Mouse (Mus musculus) brain, embryonic 18.5 days (tissue): ENCODE data around the gene Med13l.

Source experiments
- DNase-seq: peaks from one replicate; pipeline ENCODE4 v3.0.0-alpha.2; 2012; ENCODE audit warnings: low read depth, low spot score

The Med13l gene

DNA sequence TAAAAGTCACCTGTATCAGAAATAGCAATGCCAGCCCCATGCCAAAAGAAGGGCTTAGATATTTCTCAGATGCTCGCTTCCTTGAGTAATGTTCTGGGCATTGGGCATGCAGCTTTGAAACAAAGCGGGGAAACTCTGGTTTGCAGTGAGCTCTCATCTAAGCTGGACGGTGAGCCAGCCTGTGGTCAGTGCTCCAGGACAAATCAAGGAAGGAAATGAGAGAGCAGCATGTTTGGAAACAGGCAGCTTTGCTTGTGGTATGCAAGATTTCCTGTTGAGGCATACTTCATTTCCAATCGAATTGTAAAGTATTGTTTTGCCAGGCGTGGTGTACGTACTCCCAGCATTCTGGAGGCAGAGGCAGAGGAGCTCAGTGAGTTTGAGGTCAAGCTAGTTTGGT is 95.5 kb downstream of the Med13l start:
- no peak for DNase-seq

DNA sequence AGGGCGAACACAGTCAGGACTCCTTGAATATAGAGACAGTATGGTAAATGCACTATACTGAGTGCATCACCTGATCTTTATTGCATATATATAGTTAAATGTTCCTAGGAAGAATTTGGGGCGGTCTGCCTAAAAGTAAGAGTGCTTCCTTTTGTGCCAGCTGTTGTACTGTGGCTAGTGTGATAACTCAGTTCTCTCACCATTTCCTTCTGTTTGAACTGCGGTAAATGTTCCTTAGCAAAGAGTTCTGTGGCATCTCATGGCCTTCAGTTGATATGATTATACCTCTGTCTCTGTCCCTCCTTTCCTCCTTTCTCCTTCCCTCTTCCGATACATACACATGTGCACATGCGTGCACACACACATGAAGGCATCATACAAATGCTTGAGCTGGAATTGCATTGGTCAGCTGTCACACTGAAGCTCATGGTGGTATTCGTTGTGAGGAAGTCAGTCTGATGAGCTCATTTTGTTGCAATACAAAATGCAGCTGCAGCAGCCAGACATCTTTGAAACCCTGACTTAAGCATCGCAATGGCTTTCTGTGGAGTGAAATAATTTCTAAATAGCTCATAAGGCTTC is 97.9 kb downstream of the Med13l start:
- DNase-seq, result no peak

DNA sequence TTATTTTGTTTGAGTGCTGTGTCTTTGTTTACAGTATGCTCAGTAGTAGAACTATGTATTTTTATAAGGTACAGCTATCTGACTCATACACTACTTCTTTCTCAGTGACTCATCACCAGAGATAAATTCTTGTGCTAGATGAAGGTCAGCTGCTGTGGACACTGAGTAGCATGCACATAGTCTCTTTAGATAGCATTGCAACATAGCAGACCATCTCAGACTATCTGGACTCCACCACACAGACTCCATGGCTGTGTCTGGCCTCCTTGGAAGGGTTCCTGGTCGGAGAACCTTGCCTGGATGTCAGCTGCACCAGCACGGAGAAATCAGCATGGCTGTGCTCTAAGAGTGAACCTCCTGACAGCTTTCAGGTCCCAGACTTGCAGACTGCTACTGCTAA is 99.2 kb downstream of the Med13l start:
- no peak for DNase-seq

DNA sequence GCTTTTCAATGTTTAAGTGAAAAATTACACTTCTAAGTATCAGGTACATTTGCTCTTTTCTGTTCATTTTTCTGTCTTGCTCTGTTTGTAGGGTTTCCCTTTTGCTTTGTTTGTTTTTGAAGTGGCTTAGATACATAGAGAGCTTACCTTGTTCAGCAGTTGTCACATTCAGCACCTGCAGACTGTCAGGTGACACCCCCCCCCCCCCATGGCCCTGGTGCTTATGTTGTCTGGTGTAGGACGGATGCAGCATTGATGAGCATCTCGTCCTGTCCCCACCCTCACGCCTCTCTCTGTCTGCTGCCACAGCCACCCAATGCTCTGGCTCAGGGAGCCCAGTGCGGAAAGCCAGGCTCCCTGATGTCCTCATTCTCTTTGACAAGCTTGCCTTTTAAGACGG is 101.3 kb downstream of the Med13l start:
- DNase-seq, result no peak

DNA sequence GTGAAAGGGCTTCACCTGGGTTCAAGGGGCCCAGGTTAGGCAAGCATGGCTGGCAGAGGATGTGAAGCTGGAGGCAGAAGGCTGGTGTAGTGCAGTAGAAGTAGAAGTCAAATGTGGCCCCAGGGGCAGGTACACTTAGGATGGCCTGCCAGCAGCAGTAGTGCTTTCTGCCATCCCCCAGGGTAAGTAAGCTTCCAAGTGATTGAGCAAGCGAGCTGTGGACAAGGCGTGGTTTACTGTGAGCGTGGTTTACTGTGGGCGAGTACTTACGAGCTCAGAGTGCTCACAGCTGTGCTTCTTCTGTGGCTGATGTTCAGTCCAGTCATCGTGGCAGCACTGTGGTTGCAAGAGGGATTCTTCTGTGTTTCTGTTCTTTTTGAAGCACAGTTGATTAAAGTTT is 103.5 kb downstream of the Med13l start:
- DNase-seq, result no peak

DNA sequence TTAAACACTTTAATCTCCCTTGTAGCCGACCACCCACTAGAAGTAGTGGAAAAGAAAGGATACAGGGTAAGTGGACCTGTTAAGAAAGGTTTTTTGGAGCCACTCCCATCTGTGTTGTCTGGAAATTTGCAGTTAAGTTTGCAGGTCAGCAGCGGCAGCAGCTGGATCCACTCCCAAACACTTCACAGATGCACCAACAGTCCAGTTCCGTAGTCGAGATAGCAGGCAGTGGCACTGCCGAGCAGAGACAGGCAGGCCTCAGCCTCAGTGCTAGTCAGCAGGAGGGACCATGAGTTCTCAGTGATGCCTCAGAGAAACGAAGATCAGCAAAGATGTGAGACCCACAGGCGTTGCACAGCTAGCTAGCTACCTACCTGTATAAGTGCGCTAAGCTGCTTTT is 104.5 kb downstream of the Med13l start:
- no peak for DNase-seq

DNA sequence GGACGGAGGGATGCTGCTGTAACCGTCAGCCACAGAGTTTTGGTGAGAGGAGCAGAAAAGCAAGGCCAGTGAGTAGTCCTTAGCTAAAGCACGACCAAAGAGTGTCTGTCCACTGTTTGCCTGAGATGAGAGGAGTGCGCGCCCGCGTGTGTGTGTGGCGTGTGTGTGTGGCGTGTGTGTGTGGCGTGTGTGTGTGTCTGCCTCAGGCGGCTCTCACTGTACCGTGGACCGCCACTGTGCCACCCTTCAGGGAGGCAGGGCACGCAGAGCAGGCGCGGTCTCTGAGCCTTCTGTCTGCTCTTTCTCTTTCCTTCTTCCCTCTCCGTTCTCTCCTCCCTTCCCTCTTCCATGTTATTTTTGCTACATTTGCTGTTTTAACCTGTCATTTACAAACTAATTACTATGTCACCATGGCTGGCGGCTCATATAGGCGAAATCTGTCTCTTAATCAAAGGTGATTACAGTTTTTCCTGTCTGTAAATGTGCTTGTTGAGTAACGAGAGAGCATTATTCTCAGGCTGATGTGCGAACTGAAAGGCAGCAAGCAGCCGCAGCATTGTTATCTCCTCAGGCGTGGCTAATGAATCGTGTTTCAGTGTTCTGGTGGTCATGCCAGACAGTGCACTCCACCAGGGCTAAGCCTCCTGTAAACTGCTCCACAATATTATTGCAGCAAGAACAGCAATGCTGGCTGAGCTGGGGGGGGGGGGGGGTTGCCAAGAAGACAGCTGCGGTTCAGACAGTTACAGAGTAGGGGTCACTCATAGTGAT is 106.1 kb downstream of the Med13l start:
- DNase-seq, result no peak

DNA sequence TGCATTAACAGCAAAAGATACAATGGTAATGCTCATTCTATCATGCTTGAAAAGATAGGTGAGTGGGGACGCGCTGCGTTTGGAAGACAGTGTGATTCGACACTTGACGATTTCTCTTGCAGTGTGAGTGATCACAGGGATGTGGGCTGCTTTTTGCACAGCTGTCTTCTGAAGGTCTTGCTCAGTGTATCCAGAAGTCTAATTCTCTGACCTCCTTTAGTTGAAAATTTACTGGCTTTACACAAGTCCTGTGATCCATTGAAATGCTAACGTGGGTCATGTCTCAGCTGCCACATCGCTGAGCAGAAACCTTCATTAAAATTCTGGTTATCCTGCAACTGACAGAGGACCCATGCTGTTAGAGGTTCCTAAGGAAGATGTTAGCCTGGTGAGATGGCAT is 107.4 kb downstream of the Med13l start:
- DNase-seq, result no peak

DNA sequence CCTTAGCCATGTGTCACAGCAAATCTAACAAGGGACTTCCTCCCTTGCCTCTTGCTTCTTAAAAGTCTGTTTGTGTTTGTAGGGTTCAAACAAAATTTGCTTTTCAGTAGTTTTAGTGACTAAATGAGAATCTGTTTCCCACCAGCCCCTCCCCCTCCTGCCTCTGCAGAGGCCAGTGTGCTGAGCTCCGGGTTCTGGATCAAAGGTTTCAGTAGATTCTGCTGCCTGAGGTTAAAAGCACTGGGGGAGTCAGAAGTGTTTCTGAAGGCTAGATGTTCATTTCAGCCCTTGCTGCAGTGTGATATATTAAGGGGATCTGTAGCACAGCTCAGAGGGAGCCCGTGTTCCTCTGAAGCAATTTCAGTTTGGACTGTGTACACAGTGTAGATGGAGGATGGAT is 108.5 kb downstream of the Med13l start:
- no peak for DNase-seq

DNA sequence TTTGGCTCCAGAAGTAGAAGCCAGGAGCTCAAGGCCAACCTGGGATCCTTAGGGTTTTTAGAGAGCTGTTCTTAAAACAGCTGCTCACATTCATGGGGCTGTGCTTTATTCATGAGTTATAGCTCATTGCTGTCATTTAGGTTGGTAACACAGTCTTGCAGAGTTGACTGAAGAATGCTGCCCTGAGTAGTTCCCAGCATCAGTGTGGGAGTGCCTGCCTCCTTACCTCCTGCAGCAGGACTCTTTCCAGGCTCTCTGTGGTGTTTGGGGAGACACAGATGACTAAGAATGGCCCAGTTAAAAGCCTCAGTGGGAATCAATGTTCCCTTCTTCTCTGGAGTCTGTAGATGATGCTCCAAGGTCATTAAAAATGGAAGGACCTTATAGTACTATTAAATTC is 111.6 kb downstream of the Med13l start:
- DNase-seq, result no peak

DNA sequence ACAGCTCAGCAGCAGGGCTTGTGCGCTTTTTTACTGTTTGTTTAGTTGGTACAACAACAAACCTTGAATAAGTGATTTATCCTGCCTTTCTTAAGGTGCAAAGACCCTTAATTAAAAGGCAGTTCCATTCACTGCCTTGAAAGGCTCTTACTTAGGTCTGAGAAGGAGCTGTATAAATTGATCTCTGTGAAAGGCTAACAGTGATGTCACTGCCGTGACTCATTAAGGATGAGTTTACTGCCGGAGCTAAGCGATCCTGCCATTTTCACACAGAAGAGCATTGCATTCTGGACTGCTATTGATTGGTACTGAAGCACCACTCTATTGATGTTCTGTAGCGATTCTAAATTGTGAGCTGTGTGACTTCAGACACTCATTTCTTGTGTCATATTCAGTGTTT is 113.4 kb downstream of the Med13l start:
- no peak for DNase-seq

DNA sequence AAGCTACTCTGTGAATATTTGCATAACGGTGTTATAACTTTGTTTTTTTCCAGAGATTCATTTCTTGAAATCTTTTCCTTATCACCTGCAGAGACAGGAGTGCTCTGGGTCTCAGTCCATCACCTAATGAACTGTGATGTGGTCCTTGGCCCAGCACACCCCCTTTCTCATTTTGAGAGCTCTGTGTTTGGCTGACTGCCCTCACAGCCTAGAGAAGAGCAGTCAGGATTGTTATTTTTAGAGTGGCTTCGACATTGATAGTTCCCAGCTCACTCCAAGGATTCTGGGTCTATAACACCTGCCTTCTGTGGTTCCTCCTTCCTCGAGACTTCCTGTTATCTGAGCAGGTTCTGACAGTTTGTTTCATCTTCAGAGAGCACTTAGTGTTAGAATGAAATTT is 113.8 kb downstream of the Med13l start:
- no peak for DNase-seq

DNA sequence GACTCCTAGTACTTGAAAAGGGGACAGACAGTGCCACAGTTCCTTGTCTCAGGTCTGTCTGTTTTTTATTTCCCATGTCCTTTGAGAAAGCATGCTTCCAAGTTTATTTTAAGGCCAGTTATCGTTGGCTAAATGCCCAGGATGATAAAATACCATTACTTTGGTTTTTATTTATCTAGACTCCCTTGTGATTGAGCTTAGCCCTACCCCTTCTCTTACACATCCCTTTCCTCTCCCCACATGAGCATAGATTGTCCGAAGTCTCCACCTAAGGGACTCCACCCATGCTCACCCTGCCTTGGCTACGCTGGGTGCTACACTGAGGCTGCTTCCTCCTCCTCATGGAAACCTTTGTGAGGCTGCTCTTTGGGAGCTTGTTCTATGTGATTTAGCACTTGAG is 115.2 kb downstream of the Med13l start:
- no peak for DNase-seq

DNA sequence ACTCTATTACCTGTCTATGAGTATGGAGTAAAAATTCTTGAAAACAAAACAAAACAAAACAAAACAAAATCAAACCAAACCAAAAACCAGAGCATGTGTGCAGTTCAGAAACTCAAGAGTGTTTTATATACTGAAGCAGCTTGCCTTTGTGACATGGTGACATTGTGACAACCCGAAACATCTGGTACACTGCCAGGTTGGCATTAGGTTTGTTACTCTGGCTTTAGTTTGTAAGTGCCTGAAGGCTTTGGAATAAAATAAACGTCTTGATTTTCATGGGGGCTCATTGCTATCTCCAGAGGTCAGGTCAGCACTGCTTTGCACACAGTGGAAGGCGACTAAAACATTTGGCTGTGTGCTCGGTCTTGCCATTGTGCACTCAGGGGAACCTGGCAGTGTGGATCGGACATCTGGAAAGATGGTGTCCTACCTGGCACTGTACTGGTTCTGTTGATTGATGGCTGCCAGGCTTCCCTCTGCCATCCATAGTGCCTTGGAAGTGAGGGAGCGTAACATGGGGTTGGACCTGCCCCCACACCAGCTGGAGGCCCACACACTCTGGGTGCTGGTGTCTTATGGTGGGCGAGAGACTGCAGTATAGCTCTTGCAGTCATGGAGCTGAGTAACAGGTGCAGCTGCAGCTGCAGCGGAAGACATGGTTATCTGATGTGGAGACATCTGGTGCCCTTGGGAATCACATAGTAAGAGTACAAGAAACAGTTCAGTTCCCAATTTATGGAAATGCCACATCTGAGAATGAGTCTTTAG is 115.9 kb downstream of the Med13l start:
- no peak for DNase-seq

DNA sequence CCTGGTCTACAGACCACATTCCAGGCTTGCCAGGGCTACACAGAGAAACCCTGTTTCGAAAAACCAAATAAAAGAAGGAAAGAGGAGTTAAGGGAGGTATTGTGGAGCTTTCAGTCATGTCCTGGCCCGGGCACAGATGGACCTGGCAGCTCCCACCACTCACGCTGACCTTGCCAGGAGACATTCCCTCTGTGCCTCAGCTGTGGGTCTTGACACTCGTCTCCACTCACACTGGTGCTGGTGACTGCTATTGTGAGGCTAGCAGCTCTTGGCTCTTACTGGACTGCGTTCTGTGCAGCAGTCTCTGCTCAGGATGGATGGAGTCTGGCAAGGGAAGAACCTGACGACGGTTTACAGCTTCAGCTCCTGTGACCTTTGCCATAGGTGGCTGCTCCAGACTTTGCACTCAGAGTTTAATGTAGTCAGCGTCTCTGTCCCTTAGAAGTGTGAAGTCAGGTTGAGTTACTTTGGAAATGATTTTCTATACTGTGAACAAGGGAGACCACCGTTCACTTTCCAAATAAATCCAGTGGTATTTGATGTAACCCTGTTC is 118.9 kb downstream of the Med13l start:
- DNase-seq, result no peak

DNA sequence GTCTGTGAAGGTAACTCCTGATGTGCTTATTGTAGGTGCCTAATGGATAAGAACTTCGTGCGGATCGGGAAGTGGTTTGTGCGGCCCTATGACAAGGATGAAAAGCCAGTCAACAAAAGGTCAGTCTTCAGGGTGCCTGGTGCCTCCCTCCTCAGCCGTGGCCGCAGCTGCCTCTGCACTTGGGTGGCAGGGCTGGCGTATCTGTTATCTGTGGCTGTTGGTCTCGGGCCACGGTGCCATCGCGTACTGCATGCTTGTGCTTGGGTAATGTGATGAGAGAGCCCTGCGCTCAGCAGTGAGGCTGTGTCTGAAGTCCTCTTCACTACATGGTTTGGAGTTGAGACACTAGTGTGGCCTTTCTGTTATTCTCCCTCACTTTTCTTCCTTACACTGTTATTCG is 120.4 kb downstream of the Med13l start:
- DNase-seq, result no peak

DNA sequence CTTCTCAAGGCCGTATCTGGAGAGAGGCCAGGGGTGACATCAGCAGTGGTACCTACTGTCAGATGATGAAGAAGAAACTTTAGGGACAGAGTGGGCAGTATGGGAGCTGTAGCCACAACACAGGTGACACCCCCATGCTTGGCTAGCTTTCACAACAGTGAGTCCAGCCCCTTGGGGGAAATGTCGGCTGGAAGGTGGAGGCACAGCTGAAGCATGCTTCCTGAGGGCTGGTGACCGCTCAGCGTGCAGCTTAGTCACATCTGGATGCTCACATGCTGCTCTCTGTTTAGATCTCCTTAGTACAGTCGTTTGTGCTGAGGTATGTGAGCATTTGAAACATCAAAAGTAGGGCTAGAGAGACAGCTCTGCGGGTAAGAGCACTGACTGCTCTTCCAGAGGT is 121.5 kb downstream of the Med13l start:
- no peak for DNase-seq

DNA sequence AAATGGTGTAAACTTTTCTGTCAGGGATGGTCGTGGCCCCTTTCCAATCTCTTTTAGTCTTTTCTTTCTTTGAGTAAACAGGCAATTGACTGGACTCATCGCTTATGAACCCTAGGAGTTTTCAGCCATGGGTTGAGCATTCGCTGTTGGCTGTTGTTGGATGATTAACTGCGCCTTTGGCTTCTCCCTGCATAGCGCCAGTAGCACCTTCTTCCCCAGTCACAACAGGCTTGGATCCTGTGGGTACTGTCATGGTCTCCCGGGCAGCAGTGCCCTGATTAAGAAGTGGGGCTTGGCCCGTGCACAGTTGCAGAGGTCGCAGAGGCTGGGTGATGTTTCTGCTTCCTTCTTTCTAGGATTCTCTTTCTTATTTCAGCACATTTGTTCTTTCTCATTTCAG is 124.7 kb downstream of the Med13l start:
- no peak for DNase-seq

DNA sequence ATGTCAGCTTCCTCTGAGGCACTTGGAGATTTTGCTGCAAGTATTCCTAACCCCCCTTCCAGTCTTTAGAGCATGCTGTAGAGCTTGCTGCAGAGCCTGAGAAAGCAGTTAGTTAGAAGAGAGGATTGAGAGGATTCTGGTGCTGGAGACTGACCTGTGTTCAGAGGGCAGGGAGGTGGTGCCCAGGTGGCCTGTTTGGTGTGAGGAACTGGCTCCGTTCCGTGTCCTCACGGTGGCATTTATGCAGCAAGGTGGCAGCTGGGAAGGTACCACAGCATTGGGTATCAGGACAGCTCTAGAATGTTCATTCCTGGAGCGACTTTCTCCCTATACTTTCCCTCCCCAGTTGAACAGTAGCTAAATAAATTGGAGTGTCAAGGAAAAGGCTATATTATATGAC is 125.5 kb downstream of the Med13l start:
- no peak for DNase-seq

DNA sequence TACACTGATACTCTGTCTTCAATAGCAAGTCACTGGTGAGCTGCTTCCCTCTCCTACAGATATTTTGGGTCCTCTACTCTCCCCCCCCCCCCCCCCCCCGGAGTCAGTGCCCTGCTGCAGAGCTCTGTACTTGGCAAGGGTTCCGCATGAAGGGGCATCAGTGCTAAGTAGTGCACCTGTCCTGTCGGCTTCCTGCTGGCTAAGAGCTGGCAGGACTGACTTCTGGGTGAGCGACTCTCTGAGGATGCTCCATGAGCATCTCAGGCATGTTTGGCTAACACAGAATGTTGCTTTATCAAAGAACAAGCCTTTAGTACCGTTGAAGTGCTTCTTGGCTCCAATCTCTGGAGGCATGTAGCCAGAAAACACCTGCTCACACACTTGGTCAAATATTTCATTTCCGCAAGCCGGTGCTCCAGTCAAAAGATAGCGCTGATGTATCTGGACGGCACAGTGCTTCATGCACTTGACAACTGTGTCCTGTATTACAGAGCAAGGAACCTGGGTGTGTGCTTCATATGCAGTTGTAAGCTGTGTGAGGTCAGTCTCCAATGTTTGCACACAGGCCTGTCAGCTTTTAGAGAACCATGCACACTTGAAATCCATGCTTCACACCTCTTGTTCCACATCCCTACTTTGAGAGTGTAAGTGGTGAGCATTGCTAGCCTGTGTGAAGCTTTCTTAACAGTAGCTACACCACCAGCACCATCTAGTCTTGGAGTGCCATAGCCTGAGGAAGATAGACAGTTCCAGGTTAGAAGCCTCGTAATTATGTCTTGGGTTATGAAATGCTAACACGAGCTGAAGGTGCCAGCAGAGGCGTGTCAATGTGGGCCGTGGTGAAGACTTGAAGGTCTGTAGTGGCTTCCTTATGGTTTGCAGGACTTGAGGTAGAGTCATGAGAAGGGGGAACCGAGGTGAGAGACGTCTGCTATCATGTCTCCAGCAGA is 128.7 kb downstream of the Med13l start:
- DNase-seq, result no peak

DNA sequence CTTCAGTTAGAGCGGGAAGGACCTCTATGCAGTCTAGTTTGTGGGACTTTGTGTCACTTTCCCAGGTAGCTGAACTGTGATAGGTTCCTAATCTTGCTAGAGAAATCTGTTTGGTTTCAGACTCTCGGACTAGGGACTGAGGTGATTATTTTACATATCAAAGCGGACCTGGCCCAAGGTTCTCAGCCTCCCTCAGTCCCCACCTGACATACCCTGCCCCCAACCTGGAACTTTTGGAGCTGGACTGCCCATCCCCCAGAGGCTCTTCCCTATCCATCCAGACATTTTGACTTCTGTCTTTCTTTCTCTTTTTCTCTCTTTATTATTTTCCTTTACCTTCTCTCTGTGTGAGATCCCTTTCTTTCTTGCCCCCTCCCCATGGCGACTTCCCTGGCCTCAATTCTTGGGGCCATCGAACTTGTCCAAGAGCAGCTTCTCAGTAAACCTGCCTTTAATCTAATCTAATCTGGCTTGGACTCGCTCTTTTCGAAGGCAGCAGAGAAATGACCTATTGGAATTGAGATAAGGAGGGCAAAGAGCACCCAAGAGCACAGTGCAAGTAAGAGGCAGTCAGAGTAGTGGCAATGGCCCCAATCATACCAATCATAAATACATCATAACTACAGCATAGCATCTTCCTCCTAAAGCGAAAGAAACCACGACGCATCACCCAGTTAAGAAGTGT is 130.7 kb downstream of the Med13l start:
- DNase-seq, result no peak
